Mouse (Mus musculus): ENCODE measurements around the gene Id2.

- TF ChIP-seq CTCF (IDR thresholded peaks at IDR 0.05; ENCODE audit: low read depth, low read length), result no peak
- no peak for TF ChIP-seq POLR2A (IDR thresholded peaks at IDR 0.05; ENCODE audit: borderline replicate concordance, low read depth, low read length)
These were observed 10.0 kb downstream of the Id2 start for GRCm38 (mm10) chr12:25086966-25087365.
